Comparison of ENCODE assay signal across 9 mouse cellular contexts in the genomic region with DNA sequence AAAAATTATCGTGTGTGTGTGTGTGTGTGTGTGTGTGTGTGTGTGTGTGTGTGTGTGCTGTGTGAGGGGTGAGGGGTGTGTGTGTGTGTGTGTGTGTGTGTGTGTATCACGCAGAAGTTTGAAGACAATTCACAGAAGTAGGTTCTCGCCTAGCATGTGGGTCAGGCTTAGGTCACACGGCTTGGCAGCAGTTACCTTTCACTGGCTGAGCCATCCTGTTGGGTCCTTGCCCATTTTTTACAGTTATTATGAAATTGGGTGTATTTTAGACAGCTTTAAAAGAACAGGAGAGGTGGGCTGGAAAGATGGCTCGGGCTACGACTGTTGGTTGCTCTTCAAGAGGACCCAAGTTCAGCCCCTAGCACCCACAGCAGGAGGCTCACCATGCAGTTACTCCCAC. TPM values are rescaled to one million over a fixed set of nuclear protein-coding genes. Genes with fewer than 3 reads are reported as not detected.
DNase-seq lines count a peak whose midpoint lies in the region; ATAC-seq lines count a peak whose summit lies in the region.
"Had no signal": no experiment of that assay in that cellular context is flagged by ENCODE, and none has a peak within 500 bp of the region (broad histone marks: within the 10 kb centered on the region; RNA-seq: fewer than 3 reads in every experiment).

No protein-coding gene starts in this region.

- 78% methylated on average over 6 of the region's 6 CpGs for WGBS in kidney, embryonic 16.5 days
- WGBS in hindbrain, embryonic 13.5 days = 94% methylated on average over 6 of the region's 6 CpGs
- 95% methylated on average over 6 of the region's 6 CpGs for WGBS in midbrain, embryonic 14.5 days

- no peaks in the 10 kb centered on the region for H3K9me3 ChIP-seq in kidney, embryonic 16.5 days (ENCODE audit: low read length)
- H3K9me3 ChIP-seq in hindbrain, embryonic 13.5 days = no peaks in the 10 kb centered on the region
- H3K9me3 ChIP-seq in midbrain, embryonic 14.5 days (ENCODE audit: control insufficient read depth, low read length) = no peaks in the 10 kb centered on the region

- no peak for ATAC-seq in kidney, embryonic 16.5 days (ENCODE audit: low FRiP score, low TSS enrichment)
- ATAC-seq in granulocyte monocyte progenitor cell, adult 5-6 weeks (replicated peaks; ENCODE audit: poor library complexity, severe bottlenecking) = peak; percentile 50
- ATAC-seq in hindbrain, embryonic 13.5 days (ENCODE audit: low FRiP score) = no peak
- no peak for ATAC-seq in midbrain, embryonic 14.5 days (ENCODE audit: low FRiP score, low TSS enrichment)

- peaks cover 7% of the 10 kb centered on the region for H3K4me1 ChIP-seq in kidney, embryonic 16.5 days (ENCODE audit: insufficient read depth, low read length)
- peaks cover 15% of the 10 kb centered on the region for H3K4me1 ChIP-seq in hindbrain, embryonic 13.5 days (replicated peaks)
- no peaks in the 10 kb centered on the region for H3K4me1 ChIP-seq in midbrain, embryonic 14.5 days (ENCODE audit: control insufficient read depth, insufficient read depth, low read length)

- peak; percentile 45 for DNase-seq in kidney, adult 18-20 months
- peak; percentile 66 for DNase-seq in adrenal gland, postnatal 25 days
- DNase-seq in lung, postnatal 10 days = peak; percentile 38
- DNase-seq in midbrain, embryonic 14.5 days = no peak
- no peak for DNase-seq in thymus, postnatal 0 days (ENCODE audit: low spot score)

- no peak overlapping the region for H3K4me3 ChIP-seq in kidney, embryonic 16.5 days (ENCODE audit: low read length)
- H3K4me3 ChIP-seq in hindbrain, embryonic 13.5 days = no peak overlapping the region
- H3K4me3 ChIP-seq in midbrain, embryonic 14.5 days (replicated peaks; ENCODE audit: low read depth, low read length) = no peak overlapping the region

- no peak overlapping the region for H3K27ac ChIP-seq in kidney, embryonic 16.5 days (ENCODE audit: low read length)
- no peak overlapping the region for H3K27ac ChIP-seq in hindbrain, embryonic 13.5 days
- H3K27ac ChIP-seq in midbrain, embryonic 14.5 days (replicated peaks; ENCODE audit: low read depth, low read length) = no peak overlapping the region
- H3K27ac ChIP-seq: liver, embryonic 14.5 days had no signal

- H3K36me3 ChIP-seq in kidney, embryonic 16.5 days (ENCODE audit: insufficient read depth, low read length) = peaks cover 3% of the 10 kb centered on the region; the same call in 1 of the 2 replicates
- peaks cover 4% of the 10 kb centered on the region; the same call in 1 of the 2 replicates for H3K36me3 ChIP-seq in hindbrain, embryonic 13.5 days
- H3K36me3 ChIP-seq in midbrain, embryonic 14.5 days (ENCODE audit: control insufficient read depth, insufficient read depth, low read length) = no peaks in the 10 kb centered on the region

- H3K9ac ChIP-seq in kidney, embryonic 16.5 days (replicated peaks; ENCODE audit: low read length) = no peak overlapping the region
- H3K9ac ChIP-seq in hindbrain, embryonic 13.5 days = no peak overlapping the region
- no peak overlapping the region for H3K9ac ChIP-seq in midbrain, embryonic 14.5 days (replicated peaks; ENCODE audit: low read length)
- H3K9ac ChIP-seq: liver, embryonic 14.5 days had no signal

- no peaks in the 10 kb centered on the region for H3K27me3 ChIP-seq in kidney, embryonic 16.5 days (ENCODE audit: insufficient read depth, low read length)
- no peaks in the 10 kb centered on the region for H3K27me3 ChIP-seq in hindbrain, embryonic 13.5 days
- H3K27me3 ChIP-seq in midbrain, embryonic 14.5 days (ENCODE audit: control insufficient read depth, insufficient read depth, low read length) = no peaks in the 10 kb centered on the region

- H3K4me2 ChIP-seq in kidney, embryonic 16.5 days (replicated peaks; ENCODE audit: low read depth, low read length) = no peak overlapping the region
- no peak overlapping the region for H3K4me2 ChIP-seq in hindbrain, embryonic 13.5 days
- no peak overlapping the region for H3K4me2 ChIP-seq in midbrain, embryonic 14.5 days (ENCODE audit: low read length)

RNA-seq across cellular contexts. Expression of a gene that starts 18.3 kb away (rescaled TPM):
- polyA plus RNA-seq in kidney, embryonic 16.5 days (2015; fragmentation: Nextera tagmentation; extraction: Ambion mirVana) = 18.0 and 19.7 TPM in 2 replicates
- 29.0 and 29.5 TPM in 2 replicates for total RNA-seq in adrenal gland, postnatal 25 days (2021)
- 32.6 and 36.4 TPM in 2 replicates for total RNA-seq in granulocyte monocyte progenitor cell, adult 5-6 weeks (2014; fragmentation: Nextera tagmentation)
- total RNA-seq in granulocyte monocyte progenitor cell, adult 5-6 weeks (2017) = 12.1 and 12.9 TPM in 2 replicates
- polyA plus RNA-seq in hindbrain, embryonic 13.5 days (2015; fragmentation: Nextera tagmentation; extraction: Ambion mirVana) = 18.6 and 20.5 TPM in 2 replicates
- 25.4 and 30.3 TPM in 2 replicates for polyA plus RNA-seq in midbrain, embryonic 14.5 days (2014; fragmentation: Nextera tagmentation; extraction: Ambion mirVana)
- polyA plus RNA-seq in thymus, postnatal 0 days (2015; fragmentation: Nextera tagmentation; extraction: Ambion mirVana) = 13.1 and 14.6 TPM in 2 replicates

Comparison
In these comparisons a context has a peak if more than half of its experiments do, and no peak if none do; other contexts are left out.
1. DNase-seq: peak in kidney, adult 18-20 months (single experiment), adrenal gland, postnatal 25 days (single experiment) and lung, postnatal 10 days (single experiment); none in midbrain, embryonic 14.5 days (single experiment) and thymus, postnatal 0 days (single experiment).